Mouse (Mus musculus): ENCODE results near the gene Olfr60. TPM values are rescaled to one million over a fixed set of nuclear protein-coding genes. Genes with fewer than 3 reads are reported as not detected.

Olfr60 gene
- polyA plus RNA-seq, 1 experiment from 2014 or later, result not detected

Other genes with a start within 250 kb of the Olfr60 start
- gene Paox, start 245.9 kb downstream of the Olfr60 start, polyA plus RNA-seq (2016; fragmentation: Nextera tagmentation; extraction: Ambion mirVana), result 13.1 and 13.2 TPM in 2 replicates
- 136 and 139 TPM in 2 replicates for gene Echs1, start 245.2 kb downstream of the Olfr60 start, polyA plus RNA-seq (2016; fragmentation: Nextera tagmentation; extraction: Ambion mirVana)
- 24.2 and 26.0 TPM in 2 replicates for gene Mtg1, start 224.1 kb downstream of the Olfr60 start, polyA plus RNA-seq (2016; fragmentation: Nextera tagmentation; extraction: Ambion mirVana)
- gene Sprn, start 206.8 kb downstream of the Olfr60 start, polyA plus RNA-seq (2016; fragmentation: Nextera tagmentation; extraction: Ambion mirVana), result 3.7 and 4.3 TPM in 2 replicates
- not detected in 2 replicates for gene Olfr522, start 196.9 kb downstream of the Olfr60 start, polyA plus RNA-seq (2016; fragmentation: Nextera tagmentation; extraction: Ambion mirVana)
- not detected in 2 replicates for gene Olfr523, start 188.5 kb downstream of the Olfr60 start, polyA plus RNA-seq (2016; fragmentation: Nextera tagmentation; extraction: Ambion mirVana)
- not detected in 2 replicates for gene Olfr524, start 155.7 kb downstream of the Olfr60 start, polyA plus RNA-seq (2016; fragmentation: Nextera tagmentation; extraction: Ambion mirVana)
- not detected in 2 replicates for gene Cd163l1, start 143.4 kb downstream of the Olfr60 start, polyA plus RNA-seq (2016; fragmentation: Nextera tagmentation; extraction: Ambion mirVana)
- not detected in 2 replicates for gene 5830411N06Rik, start 114.4 kb downstream of the Olfr60 start, polyA plus RNA-seq (2016; fragmentation: Nextera tagmentation; extraction: Ambion mirVana)
- not detected in 2 replicates for gene Olfr525, start 40.8 kb downstream of the Olfr60 start, polyA plus RNA-seq (2016; fragmentation: Nextera tagmentation; extraction: Ambion mirVana)
- gene Olfr527, start 27.7 kb downstream of the Olfr60 start, polyA plus RNA-seq (2016; fragmentation: Nextera tagmentation; extraction: Ambion mirVana), result not detected in 2 replicates
- not detected in 2 replicates for gene Olfr530, start 14.7 kb upstream of the Olfr60 start, polyA plus RNA-seq (2016; fragmentation: Nextera tagmentation; extraction: Ambion mirVana)
- gene Olfr531, start 41.2 kb upstream of the Olfr60 start, polyA plus RNA-seq (2016; fragmentation: Nextera tagmentation; extraction: Ambion mirVana), result not detected in 2 replicates
- not detected in 2 replicates for gene Olfr532, start 60.0 kb upstream of the Olfr60 start, polyA plus RNA-seq (2016; fragmentation: Nextera tagmentation; extraction: Ambion mirVana)
- not detected in 2 replicates for gene Olfr533, start 101.7 kb upstream of the Olfr60 start, polyA plus RNA-seq (2016; fragmentation: Nextera tagmentation; extraction: Ambion mirVana)
- not detected in 2 replicates for gene Olfr535, start 122.5 kb upstream of the Olfr60 start, polyA plus RNA-seq (2016; fragmentation: Nextera tagmentation; extraction: Ambion mirVana)
- not detected in 2 replicates for gene Olfr536, start 145.7 kb upstream of the Olfr60 start, polyA plus RNA-seq (2016; fragmentation: Nextera tagmentation; extraction: Ambion mirVana)
- gene Olfr538, start 206.2 kb upstream of the Olfr60 start, polyA plus RNA-seq (2016; fragmentation: Nextera tagmentation; extraction: Ambion mirVana), result not detected in 2 replicates
- 0.03 TPM in 1 of 2 replicates, not detected in the other for gene Olfr46, start 239.6 kb upstream of the Olfr60 start, polyA plus RNA-seq (2016; fragmentation: Nextera tagmentation; extraction: Ambion mirVana)